Mouse (Mus musculus) CD4-positive, CD25-positive, alpha-beta regulatory T cell (primary cell): Measurements from ENCODE around the gene Ceacam13. TPM values are rescaled to one million over a fixed set of nuclear protein-coding genes. Genes with fewer than 3 reads are reported as not detected.

Experiments
- polyA plus RNA-seq: library from polyadenylated mRNA; unstranded; fragments of 100-300 nt; shearing (Covaris generic); gene quantifications from one replicate; pipeline ENCODE4 v1.2.1, GENCODE M21; 2017

Ceacam13 gene
- not detected for polyA plus RNA-seq

DNA sequence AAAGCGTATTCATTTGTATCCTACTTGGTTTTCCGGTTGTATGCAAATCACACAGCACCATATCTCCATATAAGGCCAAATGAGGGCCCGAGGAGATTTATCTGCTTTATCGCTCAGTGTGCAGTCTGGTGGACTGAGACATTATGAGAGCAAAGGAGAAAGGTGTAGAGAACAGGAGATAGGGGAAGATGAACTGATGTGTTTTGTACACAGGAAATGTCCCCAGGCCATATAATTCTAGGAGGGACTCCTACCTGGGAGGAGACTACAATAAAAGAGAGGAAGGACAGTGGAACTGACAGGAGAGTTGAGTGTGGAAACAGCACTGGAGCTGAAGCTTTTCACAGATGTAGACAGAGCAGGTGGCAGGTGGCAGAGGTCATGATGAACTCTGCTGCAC, at the start of gene Ceacam13:
Ceacam13 (plus strand) TSS at position 301 of the 400 bp plus-strand sequence.

DNA sequence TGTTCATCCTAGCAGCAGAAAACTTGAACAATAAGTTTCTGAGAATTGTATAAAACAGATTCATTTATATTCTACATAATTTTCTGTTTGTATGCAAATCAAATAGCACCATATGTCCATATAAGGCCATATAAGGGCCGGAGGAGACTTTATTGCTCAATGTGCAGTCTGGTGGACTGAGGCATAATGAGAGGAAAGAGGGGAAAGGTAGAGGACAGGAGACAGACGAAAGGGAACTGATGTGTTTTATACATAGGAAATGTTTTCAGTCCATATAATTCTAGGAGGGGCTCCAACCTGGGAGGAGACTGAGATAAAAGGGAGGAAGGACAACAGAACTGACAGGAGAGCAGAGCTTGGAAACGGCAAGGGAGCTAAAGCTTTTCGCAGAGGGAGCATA, 37.9 kb upstream of the Ceacam13 start, which contains the start of gene Ceacam11:
Ceacam11 (plus strand) TSS at position 301 of the 400 bp plus-strand sequence.

DNA sequence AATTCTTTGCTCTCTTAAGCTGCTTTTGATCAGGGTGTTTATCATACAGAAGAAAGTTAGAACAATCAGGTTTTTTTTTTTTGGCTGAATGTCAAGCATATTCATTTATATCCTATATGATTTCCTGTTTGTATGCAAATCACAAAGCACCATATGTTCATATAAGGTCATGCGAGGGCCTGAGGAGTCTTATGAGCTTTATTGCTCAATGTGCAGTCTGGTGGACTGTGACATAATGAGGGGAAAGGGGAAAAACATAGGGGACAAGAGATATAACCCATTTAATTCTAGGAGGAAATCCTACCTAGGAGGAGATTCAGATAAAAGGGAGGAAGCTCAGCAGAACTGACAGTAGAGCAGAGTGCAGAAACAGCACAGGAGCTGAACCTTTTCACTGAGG, 55.9 kb downstream of the Ceacam13 start, which contains the start of gene Ceacam12:
Ceacam12 (plus strand) TSS at position 301 of the 400 bp plus-strand sequence.

Other genes with a start within 250 kb of the Ceacam13 start
- not detected for gene Ceacam14, start 197.3 kb upstream of the Ceacam13 start, polyA plus RNA-seq
- not detected for gene Gm5155, start 138.1 kb upstream of the Ceacam13 start, polyA plus RNA-seq
- not detected for gene Ceacam11, start 37.8 kb upstream of the Ceacam13 start, polyA plus RNA-seq
- gene Ceacam12, start 56.0 kb downstream of the Ceacam13 start, polyA plus RNA-seq: not detected
- not detected for gene Igfl3, start 166.6 kb downstream of the Ceacam13 start, polyA plus RNA-seq
- gene Mill1, start 235.5 kb downstream of the Ceacam13 start, polyA plus RNA-seq: not detected